Mouse (Mus musculus): Measurements from ENCODE around the gene Gm49361.
"Not testable (repeated sequence)": the region's sequence is repeated elsewhere in the genome, so short reads cannot be mapped to it uniquely, and the experiment has no call there.

- not testable (repeated sequence) for TF ChIP-seq POLR2A (IDR thresholded peaks at IDR 0.05; ENCODE audit: borderline replicate concordance, low read depth, low read length); CTCF (IDR thresholded peaks at IDR 0.05; ENCODE audit: low read depth, low read length)
Measured at GRCm38 (mm10) chr14:57656519-57656918, 89.4 kb downstream of the Gm49361 start.

All from bone marrow macrophage, adult 2 months (primary cell).